Mouse (Mus musculus) heart, embryonic 10.5 days (tissue): ENCODE measurements around the gene Ufsp2. TPM values are rescaled to one million over a fixed set of nuclear protein-coding genes. Genes with fewer than 3 reads are reported as not detected.
A peak's percentile ranks its signal among the peaks of the same experiment; 100 is the strongest.

ENCODE experiments used
- DNase-seq: peaks from one replicate; pipeline ENCODE4 v3.0.0-alpha.2; 2017; ENCODE audit warnings: low spot score
- H3K27ac ChIP-seq: fragments of 300-500 bp; sonication (generic); 2 replicates; pipeline ENCODE4 v1.5.1; 2016; ENCODE audit warnings: mild to moderate bottlenecking
- H3K27me3 ChIP-seq: fragments of 300-500 bp; sonication (generic); 2 replicates; pipeline ENCODE4 v1.6.1; 2016; ENCODE audit warnings: mild to moderate bottlenecking; ENCODE audit not compliant: poor library complexity, insufficient read depth, severe bottlenecking
- H3K36me3 ChIP-seq: fragments of 300-500 bp; sonication (generic); 2 replicates; pipeline ENCODE4 v1.6.1; 2016; ENCODE audit warnings: mild to moderate bottlenecking, moderate library complexity
- H3K4me1 ChIP-seq: fragments of 300-500 bp; sonication (generic); 2 replicates; pipeline ENCODE4 v1.6.1; 2016; ENCODE audit warnings: mild to moderate bottlenecking
- H3K4me3 ChIP-seq: fragments of 300-500 bp; sonication (generic); 2 replicates; pipeline ENCODE4 v1.5.1; 2016; ENCODE audit warnings: mild to moderate bottlenecking, moderate library complexity
- H3K9me3 ChIP-seq: fragments of 300-500 bp; sonication (generic); 2 replicates; pipeline ENCODE4 v1.6.1; 2016; ENCODE audit warnings: mild to moderate bottlenecking, moderate library complexity
- WGBS: fragments of 180-500 bp; shearing (Covaris S2); methylation state at CpG from one replicate; pipeline ENCODE4 v1.1.7; 2016; 5-methylcytosine and 5-hydroxymethylcytosine counted together
- polyA plus RNA-seq: library from polyadenylated mRNA; unstranded; fragments of >200 nt; fragmentation: Nextera tagmentation; extraction: Ambion mirVana; gene quantifications from 2 replicates; pipeline ENCODE4 v1.2.1, GENCODE M21; 2016

The Ufsp2 gene
- polyA plus RNA-seq, 1 experiment from 2014 or later = 60.7 TPM

DNA sequence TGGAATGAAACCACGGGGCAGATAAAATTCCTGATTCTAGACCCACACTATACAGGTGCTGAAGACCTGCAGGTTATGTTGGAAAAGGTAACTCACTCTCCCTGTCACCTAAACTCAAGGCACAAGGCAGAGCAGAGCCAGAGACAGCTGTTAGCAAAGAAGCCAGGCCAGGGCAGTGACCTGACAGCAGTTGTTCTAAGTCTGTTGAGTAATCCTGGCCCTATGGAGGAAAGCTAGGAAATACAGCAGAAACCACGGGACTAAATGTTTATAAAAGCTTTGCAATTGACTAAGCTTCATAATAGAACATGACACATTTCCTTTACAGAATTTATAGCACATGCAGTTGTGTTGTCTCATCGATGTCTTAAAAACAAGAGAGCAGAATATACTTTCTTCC, 20.2 kb downstream of the Ufsp2 start:
- H3K36me3 ChIP-seq = peaks cover 31% of the 10 kb centered on the region
- no peak for DNase-seq
- H3K27me3 ChIP-seq = no peaks in the 10 kb centered on the region
- H3K4me3 ChIP-seq = no peak overlapping the region
- no peak overlapping the region for H3K27ac ChIP-seq
- 89% methylated on average over 3 of the region's 3 CpGs for WGBS
- peaks cover 19% of the 10 kb centered on the region; the same call in 1 of the 2 replicates for H3K4me1 ChIP-seq
- H3K9me3 ChIP-seq = no peaks in the 10 kb centered on the region

DNA sequence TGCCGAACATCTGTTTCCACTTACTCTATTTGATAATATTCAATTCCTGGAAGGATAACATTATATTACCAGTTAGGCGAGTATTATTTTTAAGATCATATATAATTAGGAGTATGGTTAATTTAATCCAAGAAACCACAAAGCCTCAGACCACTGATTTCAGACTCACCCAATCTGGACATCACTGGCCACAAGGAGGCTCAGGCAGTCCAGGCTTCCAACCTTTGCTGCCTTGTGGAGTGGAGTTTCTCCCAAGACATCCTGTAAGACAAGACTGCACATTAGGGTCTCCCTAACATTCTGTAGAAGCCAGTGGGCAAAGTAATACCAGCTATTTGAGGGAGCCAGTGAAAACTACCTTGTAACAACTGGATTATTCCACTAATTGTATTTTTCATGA, 22.9 kb downstream of the Ufsp2 start:
- no peaks in the 10 kb centered on the region for H3K9me3 ChIP-seq
- WGBS = 76% methylated on average over 2 of the region's 2 CpGs
- H3K4me1 ChIP-seq = peaks cover 19% of the 10 kb centered on the region; the same call in 1 of the 2 replicates
- no peaks in the 10 kb centered on the region for H3K27me3 ChIP-seq
- no peak for DNase-seq
- H3K27ac ChIP-seq = no peak overlapping the region
- H3K4me3 ChIP-seq = no peak overlapping the region
- H3K36me3 ChIP-seq = peaks cover 31% of the 10 kb centered on the region

DNA sequence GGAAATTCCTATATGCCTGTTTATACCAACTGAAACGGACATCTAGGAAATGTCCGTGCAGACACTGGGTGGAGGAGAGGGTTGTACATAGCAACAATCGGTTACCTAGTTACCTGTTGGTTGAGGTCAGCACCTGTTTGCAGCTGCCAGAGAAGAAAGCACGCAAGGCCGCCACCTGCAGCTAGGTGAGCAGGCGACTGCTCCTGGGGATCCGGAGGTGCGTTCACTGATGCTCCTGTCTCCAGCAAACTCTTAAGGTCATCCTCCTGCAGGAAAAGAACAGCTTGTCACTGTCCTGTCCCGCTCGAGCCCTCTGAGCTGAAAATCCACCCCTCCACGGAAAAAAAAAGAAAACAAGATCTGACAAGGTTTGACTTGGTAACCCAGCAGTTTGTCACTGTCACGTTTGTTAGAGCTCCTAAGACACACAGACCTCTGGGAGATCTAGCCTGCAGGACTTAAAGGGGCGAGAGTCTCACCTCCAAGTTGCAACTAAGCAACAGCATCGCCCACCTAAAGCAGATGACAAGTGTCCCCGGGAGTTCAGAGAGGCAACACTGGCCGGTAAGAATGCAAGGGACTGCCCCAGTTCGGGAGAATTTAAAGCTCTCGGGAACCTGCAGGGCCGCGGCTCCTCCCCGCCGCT, 23.9 kb downstream of the Ufsp2 start, which contains the start of gene Lrp2bp:
Gene Lrp2bp, plus strand, starts transcription at position 166 of the 646 bp plus-strand sequence.
- Histone ChIP-seq H3K27me3 (no peaks in the 10 kb centered on the region), H3K4me1 (peaks cover 19% of the 10 kb centered on the region; the same call in 1 of the 2 replicates), H3K9me3 (no peaks in the 10 kb centered on the region), H3K4me3 (peak within 1 kb of the TSS; percentile 67), H3K36me3 (peaks cover 26% of the 10 kb centered on the region), H3K27ac (peak within 1 kb of the TSS; percentile 98)
- 4% methylated on average over 22 of the region's 22 CpGs for WGBS
- no peak for DNase-seq

DNA sequence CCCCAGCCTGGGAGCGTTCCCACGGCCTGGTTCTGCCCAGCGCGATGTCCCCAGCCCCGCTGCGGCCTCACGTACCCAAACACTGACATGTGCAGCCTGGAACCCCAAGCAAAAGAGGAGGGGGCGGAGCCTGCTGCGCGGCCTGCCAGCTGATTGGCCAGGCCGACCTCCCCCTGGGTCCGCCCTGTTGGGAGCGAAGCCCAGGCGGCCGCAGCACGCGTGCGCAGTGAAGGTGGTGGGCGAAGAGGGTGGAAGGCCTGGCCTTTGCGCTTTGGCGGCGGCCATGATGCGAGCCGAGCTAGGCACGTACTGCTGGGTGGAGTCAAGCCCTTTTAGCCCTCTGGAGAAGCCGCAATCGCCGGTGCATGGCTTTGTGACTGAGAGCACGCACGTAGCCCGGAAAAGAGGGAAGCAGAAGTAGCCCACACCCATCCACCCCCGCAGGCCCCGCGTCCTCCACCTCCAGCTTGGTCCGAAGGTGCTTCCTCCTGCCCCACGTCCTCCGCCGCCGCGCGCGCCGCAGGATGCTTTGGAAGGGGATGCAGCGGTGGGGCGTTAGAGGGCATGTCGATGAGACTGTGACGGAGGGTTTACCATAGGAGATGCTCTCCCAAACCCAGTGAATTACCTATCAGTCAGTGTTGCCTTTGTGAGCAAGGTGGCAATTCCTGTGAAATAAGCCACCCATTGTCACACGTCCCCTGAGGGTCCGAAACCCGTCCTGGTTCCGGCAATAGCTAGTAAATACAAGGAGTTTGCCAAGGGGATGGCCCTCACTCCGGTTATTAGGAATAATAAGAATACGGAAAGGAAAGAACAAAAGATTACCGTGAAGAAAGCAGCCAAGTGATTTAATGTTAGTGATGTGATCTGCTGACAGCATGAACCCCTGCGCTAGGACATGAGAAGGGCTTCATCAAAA, 24.7 kb downstream of the Ufsp2 start:
- 6% methylated on average over 55 of the region's 55 CpGs for WGBS
- H3K36me3 ChIP-seq = peaks cover 23% of the 10 kb centered on the region
- peaks cover 20% of the 10 kb centered on the region for H3K4me1 ChIP-seq
- DNase-seq = peak; percentile 100
- H3K27me3 ChIP-seq = no peaks in the 10 kb centered on the region
- peak overlapping the region; percentile 67 for H3K4me3 ChIP-seq
- peak overlapping the region; percentile 98 for H3K27ac ChIP-seq
- no peaks in the 10 kb centered on the region for H3K9me3 ChIP-seq

DNA sequence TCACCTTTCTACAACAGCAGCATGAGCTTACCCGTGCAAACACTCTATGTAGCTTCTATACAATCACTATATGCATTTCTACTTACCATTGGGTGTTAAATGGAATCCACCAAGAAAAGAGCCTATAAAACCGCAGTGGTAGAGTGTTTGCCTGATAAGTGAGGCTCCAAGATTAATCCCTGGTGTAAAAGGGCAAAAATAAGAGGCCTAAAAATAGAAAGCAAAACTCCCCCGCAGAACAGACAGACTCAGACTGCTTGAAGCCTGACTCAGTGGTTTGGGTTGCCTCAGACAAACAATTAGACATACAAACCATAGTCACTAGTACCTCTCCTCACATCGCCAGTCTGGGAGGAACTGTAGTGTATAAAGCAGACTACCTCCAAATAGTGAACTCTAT, 30.3 kb downstream of the Ufsp2 start, which contains the start of gene Ankrd37:
Gene Ankrd37, minus strand, starts transcription at position 112 of the 400 bp plus-strand sequence.
- Histone ChIP-seq H3K36me3 (no peaks in the 10 kb centered on the region), H3K4me1 (peaks cover 13% of the 10 kb centered on the region), H3K27me3 (no peaks in the 10 kb centered on the region), H3K9me3 (no peaks in the 10 kb centered on the region), H3K4me3 (no peak within 1 kb of the TSS), H3K27ac (peak within 1 kb of the TSS; percentile 83)
- no peak for DNase-seq
- WGBS = 41% methylated on average over 4 of the region's 4 CpGs

DNA sequence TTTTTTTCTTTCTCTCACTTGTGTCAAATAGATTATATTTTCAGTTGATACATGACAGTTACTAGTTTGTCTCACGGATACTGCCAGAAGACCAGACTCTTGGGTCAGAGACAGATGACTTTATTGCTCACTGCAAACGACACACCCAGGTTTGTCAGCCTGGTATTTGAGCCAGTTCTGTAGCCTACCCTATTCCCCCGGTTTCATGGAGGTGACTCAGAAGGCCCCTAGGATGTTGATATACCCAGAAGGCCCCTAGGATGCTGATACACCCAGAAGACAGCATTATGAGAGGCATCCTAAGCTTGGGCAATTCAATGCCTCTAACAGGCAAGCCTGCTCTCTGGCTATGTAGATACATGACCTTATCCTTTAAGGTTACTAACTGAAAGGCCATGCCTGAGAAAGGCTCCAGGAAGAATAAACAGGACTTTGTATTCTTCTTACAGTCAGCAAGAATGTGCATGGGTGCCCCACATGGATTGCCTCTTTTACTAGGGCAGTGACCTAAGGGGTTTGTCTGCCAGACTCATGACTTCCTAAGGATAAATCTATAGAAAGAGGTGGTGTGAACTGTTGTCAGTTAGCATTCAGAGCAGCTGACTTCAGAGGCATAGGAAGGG, 31.8 kb downstream of the Ufsp2 start:
- 84% methylated on average over 3 of the region's 3 CpGs for WGBS
- no peaks in the 10 kb centered on the region for H3K27me3 ChIP-seq
- DNase-seq = no peak

DNA sequence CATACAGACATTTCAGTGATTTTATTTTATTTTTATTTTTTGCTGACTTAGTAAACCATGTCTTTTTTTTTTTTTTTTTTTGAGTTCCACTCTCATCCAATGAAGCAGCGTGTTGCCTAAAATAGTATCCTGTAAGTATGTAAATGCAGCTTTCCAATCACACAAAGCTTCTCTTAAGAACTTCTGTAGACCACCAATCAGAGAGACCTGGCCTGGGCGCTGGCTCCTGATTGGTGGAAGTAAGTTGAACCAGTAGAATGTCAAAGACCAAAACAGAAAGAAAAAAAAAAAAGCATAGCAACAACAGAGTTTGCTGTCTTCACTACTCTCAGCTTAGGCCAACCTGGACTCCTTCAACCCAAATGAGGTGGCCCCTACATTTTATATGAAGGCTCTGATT, 35.0 kb downstream of the Ufsp2 start:
- H3K4me1 ChIP-seq = peaks cover 20% of the 10 kb centered on the region
- H3K27ac ChIP-seq = peak overlapping the region; percentile 74
- DNase-seq = no peak
- H3K4me3 ChIP-seq = peak overlapping the region; percentile 45
- H3K36me3 ChIP-seq = no peaks in the 10 kb centered on the region
- H3K9me3 ChIP-seq = no peaks in the 10 kb centered on the region
- H3K27me3 ChIP-seq = no peaks in the 10 kb centered on the region
- WGBS = 39% methylated on average over 2 of the region's 2 CpGs

More for the DNA sequence above, 31.8 kb downstream of the Ufsp2 start:
- no peak overlapping the region for H3K27ac ChIP-seq
- H3K9me3 ChIP-seq = no peaks in the 10 kb centered on the region
- H3K36me3 ChIP-seq = no peaks in the 10 kb centered on the region
- H3K4me3 ChIP-seq = no peak overlapping the region
- H3K4me1 ChIP-seq = peaks cover 24% of the 10 kb centered on the region

DNA sequence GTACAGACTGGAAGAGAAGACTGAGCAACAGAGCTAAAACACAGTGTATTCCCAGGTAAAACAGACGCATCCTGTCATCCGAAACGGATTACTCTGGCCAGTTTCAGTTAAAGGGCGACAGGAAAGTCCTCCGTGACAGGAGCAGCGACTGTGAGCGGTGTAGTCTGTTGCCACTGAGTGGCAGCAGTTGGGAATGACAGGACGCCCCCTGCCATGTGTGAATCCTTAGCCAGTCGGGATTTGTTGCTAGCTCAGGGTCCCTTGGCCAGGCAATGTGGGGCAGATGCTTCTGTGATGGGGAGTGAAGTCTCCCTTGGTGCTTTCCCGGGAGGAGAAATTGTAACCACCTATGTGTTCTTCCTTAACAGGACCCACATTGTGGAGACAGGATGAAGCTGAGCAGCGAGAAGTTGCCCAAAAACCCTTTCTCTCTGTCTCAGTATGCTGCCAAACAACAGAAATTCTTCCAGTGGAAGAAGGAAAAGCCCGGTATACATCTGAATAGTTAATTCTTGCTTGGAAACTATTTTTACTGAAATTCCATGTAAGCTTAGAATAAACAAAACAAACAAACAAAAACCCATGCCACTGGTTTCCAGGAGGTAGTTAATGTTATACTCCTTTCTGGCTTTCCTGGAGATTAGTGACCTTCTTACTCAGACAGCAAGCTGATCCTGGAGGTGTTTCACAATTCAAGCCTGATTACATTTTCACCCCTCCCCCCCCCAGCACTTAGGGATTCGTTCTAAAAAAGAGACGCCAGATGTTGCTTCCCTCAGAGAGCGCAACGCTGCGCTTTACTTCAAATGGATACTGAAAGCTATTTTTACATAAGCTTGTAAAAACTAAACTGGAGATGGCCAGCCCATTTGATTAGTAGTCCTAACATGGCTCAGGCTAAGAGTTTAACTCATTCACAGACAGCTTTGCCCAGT, 35.7 kb downstream of the Ufsp2 start:
- Histone ChIP-seq H3K4me1 (peaks cover 13% of the 10 kb centered on the region), H3K27me3 (no peaks in the 10 kb centered on the region), H3K4me3 (peak overlapping the region; percentile 45), H3K27ac (peak overlapping the region; percentile 74), H3K36me3 (no peaks in the 10 kb centered on the region), H3K9me3 (no peaks in the 10 kb centered on the region)
- 11% methylated on average over 17 of the region's 17 CpGs for WGBS
- DNase-seq = peak; percentile 83

DNA sequence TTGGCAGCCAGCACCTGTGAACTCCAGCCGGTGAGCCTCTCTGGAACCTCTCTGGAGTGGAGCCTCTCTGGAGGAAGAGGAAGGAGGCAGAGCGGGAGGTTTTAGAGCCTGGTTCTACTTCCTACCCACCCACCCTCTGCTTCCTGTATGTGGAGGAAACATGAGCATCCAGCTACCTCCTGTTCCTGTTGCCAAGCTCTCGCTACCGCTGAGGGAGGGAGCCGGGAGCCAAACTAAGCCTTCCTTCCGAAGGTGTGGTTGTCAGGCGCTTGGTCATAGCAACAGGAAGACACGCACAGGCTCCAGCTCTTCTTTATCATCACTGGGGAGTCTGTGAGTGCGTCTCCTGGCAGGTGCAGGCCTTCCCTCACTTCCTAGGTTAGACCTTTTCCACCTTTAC, 46.9 kb downstream of the Ufsp2 start:
- Histone ChIP-seq H3K4me3 (no peak overlapping the region), H3K27ac (no peak overlapping the region), H3K4me1 (peaks cover 15% of the 10 kb centered on the region), H3K36me3 (no peaks in the 10 kb centered on the region), H3K9me3 (no peaks in the 10 kb centered on the region), H3K27me3 (no peaks in the 10 kb centered on the region)
- no peak for DNase-seq
- 79% methylated on average over 9 of the region's 9 CpGs for WGBS

DNA sequence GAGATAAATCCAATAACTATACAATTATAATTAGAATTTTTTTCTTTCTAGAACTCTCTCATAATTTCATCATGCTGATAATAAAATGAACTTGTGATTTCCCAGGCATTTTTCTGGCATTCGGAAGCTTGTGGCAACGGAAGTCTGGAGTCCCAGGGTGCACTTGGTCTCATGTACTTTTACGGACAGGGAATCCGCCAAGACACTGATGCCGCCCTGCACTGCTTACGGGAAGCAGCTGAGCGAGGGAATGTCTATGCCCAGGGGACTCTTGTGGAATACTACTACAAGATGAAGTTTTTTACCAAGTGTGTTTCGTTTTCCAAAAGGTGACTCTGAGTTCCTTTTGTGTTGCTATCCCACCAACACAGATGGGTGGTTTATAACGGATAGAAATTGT, 47.4 kb downstream of the Ufsp2 start:
- no peak overlapping the region for H3K4me3 ChIP-seq
- H3K27me3 ChIP-seq = no peaks in the 10 kb centered on the region
- H3K27ac ChIP-seq = no peak overlapping the region
- no peaks in the 10 kb centered on the region for H3K36me3 ChIP-seq
- DNase-seq = no peak
- H3K4me1 ChIP-seq = peaks cover 15% of the 10 kb centered on the region
- 88% methylated on average over 9 of the region's 9 CpGs for WGBS
- no peaks in the 10 kb centered on the region for H3K9me3 ChIP-seq

DNA sequence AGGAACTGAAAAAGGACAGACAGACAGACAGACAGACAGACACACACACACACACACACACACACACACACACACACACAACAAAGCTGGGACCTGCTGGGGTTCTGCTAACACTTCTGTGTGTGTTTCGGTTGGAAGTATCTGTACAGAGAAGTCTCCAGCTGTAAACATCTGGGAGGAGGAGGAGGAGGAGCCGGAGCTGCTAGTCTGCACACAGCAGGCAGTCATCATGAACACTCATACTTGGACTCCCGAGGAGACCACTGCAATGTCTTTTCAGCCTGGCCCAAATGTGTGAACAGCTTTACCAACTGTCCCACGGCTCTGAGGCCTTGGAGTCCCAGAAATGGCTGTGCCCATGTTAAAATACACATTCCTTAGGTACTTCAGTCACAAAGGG, 49.1 kb downstream of the Ufsp2 start:
- Histone ChIP-seq H3K27me3 (no peaks in the 10 kb centered on the region), H3K27ac (no peak overlapping the region), H3K9me3 (no peaks in the 10 kb centered on the region), H3K4me3 (no peak overlapping the region), H3K36me3 (no peaks in the 10 kb centered on the region), H3K4me1 (peaks cover 15% of the 10 kb centered on the region)
- WGBS = 57% methylated on average over 4 of the region's 4 CpGs
- DNase-seq = no peak

DNA sequence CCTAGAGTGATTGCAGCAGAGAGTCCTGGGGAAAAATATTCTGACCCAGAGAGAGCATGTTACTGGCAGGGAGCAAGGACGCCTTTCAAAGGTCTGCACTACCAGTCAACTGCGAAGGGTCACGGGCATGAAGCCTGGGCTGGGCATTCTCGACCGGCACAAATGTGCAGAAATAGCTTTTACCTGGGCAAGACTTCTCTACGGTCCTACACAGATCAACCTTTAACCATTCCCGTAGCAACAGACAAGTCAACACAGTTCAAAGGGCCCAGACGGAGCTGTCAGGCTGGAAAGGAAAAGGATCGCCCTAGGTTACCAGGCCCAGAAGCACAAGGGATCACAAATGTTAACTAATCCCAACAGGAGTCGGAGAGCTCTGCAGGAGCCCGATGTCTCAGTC, 60.9 kb downstream of the Ufsp2 start:
- H3K9me3 ChIP-seq = no peaks in the 10 kb centered on the region
- no peak overlapping the region for H3K27ac ChIP-seq
- H3K4me1 ChIP-seq = peaks cover 6% of the 10 kb centered on the region; the same call in 1 of the 2 replicates
- H3K4me3 ChIP-seq = no peak overlapping the region
- WGBS = 76% methylated on average over 11 of the region's 11 CpGs
- DNase-seq = no peak
- H3K36me3 ChIP-seq = peaks cover 18% of the 10 kb centered on the region; the same call in 1 of the 2 replicates
- no peaks in the 10 kb centered on the region for H3K27me3 ChIP-seq
